Mouse (Mus musculus) limb, embryonic 13.5 days (tissue): Measurements from ENCODE around the gene Kat6b. TPM values are rescaled to one million over a fixed set of nuclear protein-coding genes. Genes with fewer than 3 reads are reported as not detected.
A peak's percentile ranks its signal among the peaks of the same experiment; 100 is the strongest.
"Not testable (repeated sequence)": the region's sequence is repeated elsewhere in the genome, so short reads cannot be mapped to it uniquely, and the experiment has no call there.

Experiments
- ATAC-seq: fragments of 200-750 bp; cut with Nextera tagmentation; 2 replicates; pipeline ENCODE4 v1.8.0; 2017; ENCODE audit warnings: low read depth, moderate number of reproducible peaks, moderate TSS enrichment; ENCODE audit not compliant: low FRiP score
- H3K27ac ChIP-seq: fragments of 300-500 bp; sonication (generic); 2 replicates; pipeline ENCODE4 v1.5.1; 2015; ENCODE audit warnings: inconsistent platforms, mild to moderate bottlenecking, moderate library complexity
- H3K27me3 ChIP-seq: fragments of 300-500 bp; sonication (generic); 2 replicates; pipeline ENCODE4 v1.6.1; 2015; ENCODE audit warnings: mild to moderate bottlenecking, inconsistent platforms
- H3K36me3 ChIP-seq: fragments of 300-500 bp; sonication (generic); 2 replicates; pipeline ENCODE4 v1.6.1; 2015; ENCODE audit warnings: inconsistent platforms, mild to moderate bottlenecking, moderate library complexity
- H3K4me1 ChIP-seq: fragments of 300-500 bp; sonication (generic); 2 replicates; pipeline ENCODE4 v1.6.1; 2015; ENCODE audit warnings: inconsistent platforms
- H3K4me2 ChIP-seq: fragments of 300-500 bp; sonication (generic); replicated peaks from 2 replicates; pipeline ENCODE4 v1.6.1; 2015; ENCODE audit warnings: inconsistent platforms, mild to moderate bottlenecking, moderate library complexity
- H3K4me3 ChIP-seq: fragments of 300-500 bp; sonication (generic); 2 replicates; pipeline ENCODE4 v1.5.1; 2015; ENCODE audit warnings: moderate library complexity, mild to moderate bottlenecking, inconsistent platforms
- H3K9ac ChIP-seq: fragments of 300-500 bp; sonication (generic); 2 replicates; pipeline ENCODE4 v1.6.1; 2015; ENCODE audit warnings: mild to moderate bottlenecking, inconsistent platforms
- H3K9me3 ChIP-seq: fragments of 300-500 bp; sonication (generic); 2 replicates; pipeline ENCODE4 v1.6.1; 2016; ENCODE audit warnings: inconsistent platforms
- WGBS: fragments of 180-500 bp; shearing (Covaris S2); methylation state at CpG from one replicate; pipeline ENCODE4 v1.1.7; 2015; 5-methylcytosine and 5-hydroxymethylcytosine counted together
- polyA plus RNA-seq: library from polyadenylated mRNA; unstranded; fragments of >200 nt; fragmentation: Nextera tagmentation; extraction: Ambion mirVana; gene quantifications from 2 replicates; pipeline ENCODE4 v1.2.1, GENCODE M21; 2015

Gene Kat6b
- polyA plus RNA-seq, 1 experiment from 2014 or later = 31.4 TPM

GRCm38 (mm10) chr14:21458696-21459095 is 22.5 kb upstream of the Kat6b start:
- 45% methylated on average over 7 of the region's 7 CpGs for WGBS
- no peak for ATAC-seq
- no peak overlapping the region for H3K9ac ChIP-seq
- H3K27ac ChIP-seq = no peak overlapping the region
- no peak overlapping the region for H3K4me3 ChIP-seq
- H3K36me3 ChIP-seq = no peaks in the 10 kb centered on the region
- no peaks in the 10 kb centered on the region for H3K27me3 ChIP-seq
- H3K9me3 ChIP-seq = no peaks in the 10 kb centered on the region; the same call in 1 of the 2 replicates
- no peak overlapping the region for H3K4me2 ChIP-seq
- H3K4me1 ChIP-seq = peaks cover 27% of the 10 kb centered on the region

- Histone ChIP-seq H3K4me3 (no peak overlapping the region), H3K27me3 (no peaks in the 10 kb centered on the region), H3K36me3 (no peaks in the 10 kb centered on the region), H3K9me3 (no peaks in the 10 kb centered on the region; the same call in 1 of the 2 replicates), H3K27ac (no peak overlapping the region), H3K4me1 (peaks cover 27% of the 10 kb centered on the region), H3K4me2 (no peak overlapping the region), H3K9ac (no peak overlapping the region)
- ATAC-seq = no peak
- 72% methylated on average over 4 of the region's 4 CpGs for WGBS
Measured at GRCm38 (mm10) chr14:21459163-21459562, 22.1 kb upstream of the Kat6b start.

GRCm38 (mm10) chr14:21462398-21462797 is 18.8 kb upstream of the Kat6b start:
- Histone ChIP-seq H3K36me3 (no peaks in the 10 kb centered on the region), H3K9ac (no peak overlapping the region), H3K9me3 (no peaks in the 10 kb centered on the region; the same call in 1 of the 2 replicates), H3K4me3 (no peak overlapping the region), H3K4me2 (no peak overlapping the region), H3K4me1 (peaks cover 27% of the 10 kb centered on the region), H3K27ac (peak overlapping the region; percentile 79), H3K27me3 (no peaks in the 10 kb centered on the region)
- 21% methylated on average over 3 of the region's 3 CpGs for WGBS
- ATAC-seq = peak; percentile 89

- 69% methylated on average over 9 of the region's 9 CpGs for WGBS
- Histone ChIP-seq H3K4me1 (peaks cover 27% of the 10 kb centered on the region), H3K4me2 (no peak overlapping the region), H3K4me3 (no peak overlapping the region), H3K27me3 (no peaks in the 10 kb centered on the region), H3K27ac (peak overlapping the region; percentile 79), H3K9me3 (no peaks in the 10 kb centered on the region; the same call in 1 of the 2 replicates), H3K36me3 (no peaks in the 10 kb centered on the region), H3K9ac (no peak overlapping the region)
- ATAC-seq = no peak
Measured at GRCm38 (mm10) chr14:21463117-21463712, 18.0 kb upstream of the Kat6b start.

GRCm38 (mm10) chr14:21470386-21470785 is 10.8 kb upstream of the Kat6b start:
- Histone ChIP-seq H3K4me3 (no peak overlapping the region), H3K4me2 (no peak overlapping the region), H3K9me3 (no peaks in the 10 kb centered on the region), H3K36me3 (no peaks in the 10 kb centered on the region), H3K4me1 (peaks cover 3% of the 10 kb centered on the region; the same call in 1 of the 2 replicates), H3K9ac (no peak overlapping the region), H3K27me3 (no peaks in the 10 kb centered on the region), H3K27ac (no peak overlapping the region)
- 80% methylated on average over 5 of the region's 5 CpGs for WGBS
- no peak for ATAC-seq

- H3K27me3 ChIP-seq = no peaks in the 10 kb centered on the region
- no peak overlapping the region for H3K4me3 ChIP-seq
- H3K27ac ChIP-seq = no peak overlapping the region
- no peaks in the 10 kb centered on the region for H3K9me3 ChIP-seq
- ATAC-seq = no peak
- no peak overlapping the region for H3K4me2 ChIP-seq
- H3K36me3 ChIP-seq = no peaks in the 10 kb centered on the region
- 95% methylated on average over 2 of the region's 2 CpGs for WGBS
- peaks cover 8% of the 10 kb centered on the region for H3K4me1 ChIP-seq
- no peak overlapping the region for H3K9ac ChIP-seq
Measured at GRCm38 (mm10) chr14:21471975-21472374, 9.3 kb upstream of the Kat6b start.

- ATAC-seq, H3K36me3 ChIP-seq, H3K4me2 ChIP-seq, H3K4me3 ChIP-seq, H3K4me1 ChIP-seq, H3K27me3 ChIP-seq, H3K27ac ChIP-seq, H3K9me3 ChIP-seq, H3K9ac ChIP-seq: not testable (repeated sequence)
- 85% methylated on average over 4 of the region's 4 CpGs for WGBS
Measured at GRCm38 (mm10) chr14:21474593-21475132, 6.6 kb upstream of the Kat6b start.

GRCm38 (mm10) chr14:21477181-21477580 is 4.1 kb upstream of the Kat6b start:
- H3K4me1 ChIP-seq = peaks cover 5% of the 10 kb centered on the region; the same call in 1 of the 2 replicates
- H3K4me2 ChIP-seq = no peak overlapping the region
- H3K9ac ChIP-seq = no peak overlapping the region
- H3K36me3 ChIP-seq = no peaks in the 10 kb centered on the region
- no peaks in the 10 kb centered on the region for H3K9me3 ChIP-seq
- no peak overlapping the region for H3K4me3 ChIP-seq
- H3K27me3 ChIP-seq = no peaks in the 10 kb centered on the region
- no peak for ATAC-seq
- H3K27ac ChIP-seq = no peak overlapping the region
- WGBS = 90% methylated on average over 2 of the region's 2 CpGs

- Histone ChIP-seq H3K27me3 (no peaks in the 10 kb centered on the region), H3K4me2 (no peak overlapping the region), H3K9ac (no peak overlapping the region), H3K9me3 (no peaks in the 10 kb centered on the region), H3K36me3 (no peaks in the 10 kb centered on the region), H3K4me1 (peaks cover 5% of the 10 kb centered on the region; the same call in 1 of the 2 replicates), H3K4me3 (no peak overlapping the region), H3K27ac (no peak overlapping the region)
- WGBS = 89% methylated on average over 8 of the region's 8 CpGs
- ATAC-seq = no peak
Measured at GRCm38 (mm10) chr14:21479566-21479965, 1.7 kb upstream of the Kat6b start.

GRCm38 (mm10) chr14:21480191-21480590 is 1.0 kb upstream of the Kat6b start:
- Histone ChIP-seq H3K36me3 (no peaks in the 10 kb centered on the region), H3K9ac (no peak overlapping the region), H3K4me2 (no peak overlapping the region), H3K9me3 (no peaks in the 10 kb centered on the region), H3K4me3 (no peak overlapping the region), H3K27me3 (no peaks in the 10 kb centered on the region), H3K4me1 (peaks cover 5% of the 10 kb centered on the region; the same call in 1 of the 2 replicates), H3K27ac (no peak overlapping the region)
- WGBS = 88% methylated on average over 5 of the region's 5 CpGs
- no peak for ATAC-seq

GRCm38 (mm10) chr14:21484199-21484598 is 3.0 kb downstream of the Kat6b start:
- no peaks in the 10 kb centered on the region for H3K9me3 ChIP-seq
- H3K4me2 ChIP-seq = no peak overlapping the region
- WGBS = 80% methylated on average over 2 of the region's 2 CpGs
- no peaks in the 10 kb centered on the region for H3K36me3 ChIP-seq
- no peaks in the 10 kb centered on the region for H3K27me3 ChIP-seq
- H3K27ac ChIP-seq = no peak overlapping the region
- no peak overlapping the region for H3K4me3 ChIP-seq
- no peaks in the 10 kb centered on the region for H3K4me1 ChIP-seq
- H3K9ac ChIP-seq = no peak overlapping the region
- ATAC-seq = no peak

- Histone ChIP-seq H3K4me2 (no peak overlapping the region), H3K4me1 (no peaks in the 10 kb centered on the region), H3K27ac (no peak overlapping the region), H3K36me3 (no peaks in the 10 kb centered on the region), H3K9ac (no peak overlapping the region), H3K27me3 (no peaks in the 10 kb centered on the region), H3K4me3 (no peak overlapping the region), H3K9me3 (no peaks in the 10 kb centered on the region)
- WGBS = 97% methylated on average over 10 of the region's 10 CpGs
- no peak for ATAC-seq
Measured at GRCm38 (mm10) chr14:21484693-21485092, 3.5 kb downstream of the Kat6b start.
